Mouse (Mus musculus): ENCODE measurements around the gene Rpl18.

- TF ChIP-seq CTCF (IDR thresholded peaks at IDR 0.05; ENCODE audit: borderline replicate concordance, insufficient read depth, low read length) (no peak), POLR2A (IDR thresholded peaks at IDR 0.05; ENCODE audit: low read depth, low read length) (no peak)
Observed at GRCm38 (mm10) chr7:45716952-45717917, 2.0 kb downstream of the Rpl18 start.

Data from embryonic fibroblast, embryonic 13.5 days (primary cell).